ENCODE assay signal across 18 mouse cellular contexts in the genomic region with DNA sequence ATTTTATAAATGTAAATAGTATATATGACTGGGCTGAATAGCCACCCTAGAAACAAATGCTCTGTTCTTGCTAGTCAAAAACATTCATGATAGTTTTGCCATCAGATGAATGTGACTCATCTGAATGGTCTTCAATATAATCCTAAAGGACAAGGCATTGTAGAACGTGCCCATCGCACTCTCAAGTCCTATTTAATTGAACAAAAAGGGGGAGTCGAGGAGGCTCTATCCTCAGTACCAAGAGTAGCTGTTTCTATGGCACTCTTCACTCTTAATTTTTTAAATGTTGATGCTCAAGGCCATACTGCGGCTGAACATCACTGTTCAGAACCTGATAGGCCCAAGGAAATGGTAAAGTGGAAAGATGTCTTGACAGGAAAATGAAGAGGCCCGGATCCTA. TPM values are rescaled to one million over a fixed set of nuclear protein-coding genes. Genes with fewer than 3 reads are reported as not detected.
"Had no signal": no experiment of that assay in that cellular context is flagged by ENCODE, and none has a peak within 500 bp of the region (broad histone marks: within the 10 kb centered on the region; RNA-seq: fewer than 3 reads in every experiment).

No protein-coding gene starts in this region.

- H3K4me1 ChIP-seq: limb, embryonic 10.5 days; liver, embryonic 15.5 days; midbrain, embryonic 10.5 days; midbrain, embryonic 15.5 days; neural tube, embryonic 13.5 days had no signal

- H3K9ac ChIP-seq: liver, embryonic 15.5 days; midbrain, embryonic 15.5 days; neural tube, embryonic 13.5 days had no signal

- H3K27ac ChIP-seq: left cerebral cortex, adult 2 months; limb, embryonic 10.5 days; liver, embryonic 15.5 days; midbrain, embryonic 10.5 days; midbrain, embryonic 15.5 days; neural tube, embryonic 13.5 days had no signal

- H3K4me2 ChIP-seq: liver, embryonic 11.5 days; liver, embryonic 15.5 days; midbrain, embryonic 15.5 days; neural tube, embryonic 13.5 days had no signal

- H3K4me3 ChIP-seq: left cerebral cortex, adult 2 months; limb, embryonic 10.5 days; liver, embryonic 15.5 days; midbrain, embryonic 10.5 days; midbrain, embryonic 15.5 days; neural tube, embryonic 13.5 days had no signal

- H3K36me3 ChIP-seq: limb, embryonic 10.5 days; liver, embryonic 15.5 days; midbrain, embryonic 10.5 days; midbrain, embryonic 15.5 days had no signal

- ATAC-seq: lung, postnatal 0 days; midbrain, embryonic 15.5 days had no signal

- H3K27me3 ChIP-seq: liver, embryonic 15.5 days; midbrain, embryonic 15.5 days; neural tube, embryonic 13.5 days had no signal

- DNase-seq: kidney, postnatal 14 days; lung, adult 2 months; lung, postnatal 36 days; right cerebral cortex, adult 18-20 months; right cerebral cortex, postnatal 25 days; thymus, postnatal 36 days had no signal

RNA-seq across cellular contexts. Expression of a gene that starts 29.2 kb away (rescaled TPM):
- polyA plus RNA-seq: large intestine, adult 2 months; limb, embryonic 10.5 days; liver, embryonic 11.5 days; liver, embryonic 15.5 days; lung, adult 2 months; lung, postnatal 0 days; midbrain, embryonic 10.5 days; midbrain, embryonic 15.5 days; neural tube, embryonic 13.5 days; small intestine, adult 2 months; stomach, embryonic 14.5 days; thymus, postnatal 0 days had no signal
